Mouse (Mus musculus): Measurements from ENCODE around the gene Dennd6b.

The Dennd6b gene

DNA sequence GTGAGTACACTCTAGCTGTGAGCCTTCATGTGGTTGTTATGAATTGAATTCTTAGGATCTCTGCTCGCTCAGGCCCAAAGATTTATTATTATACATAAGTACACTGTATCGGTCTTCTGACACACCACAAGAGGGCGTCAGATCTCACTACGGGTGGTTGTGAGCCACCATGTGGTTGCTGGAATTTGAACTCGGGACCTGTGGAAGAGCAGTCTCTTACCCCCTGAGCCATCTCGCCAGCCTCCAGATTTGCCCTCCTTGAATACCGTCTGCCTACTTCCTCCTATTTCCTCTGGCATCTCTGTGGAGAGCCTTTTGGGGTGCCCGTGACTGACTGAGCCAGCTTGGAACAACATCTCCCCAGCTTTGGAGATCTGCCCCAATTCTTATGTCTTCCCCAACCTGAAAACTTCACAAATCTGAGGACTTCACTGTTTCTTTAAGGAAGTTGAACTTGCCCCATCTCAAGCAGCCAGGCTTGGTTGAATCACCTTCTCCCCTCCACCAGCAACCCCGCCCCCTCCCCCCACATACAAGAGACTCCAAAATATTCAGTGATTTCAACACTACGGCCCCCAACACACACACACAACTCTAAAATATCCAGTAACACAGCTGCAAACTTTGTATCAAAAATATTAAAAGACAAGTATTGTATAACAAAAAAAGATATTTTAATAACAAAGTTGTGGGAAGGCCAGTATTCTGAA, 14.6 kb downstream of the Dennd6b start:
- DNase-seq (ENCODE audit: low read depth, low spot score), result no peak

GRCm38 (mm10) chr15:89180571-89181229, 15.6 kb downstream of the Dennd6b start, which contains the start of gene Plxnb2:
Plxnb2 (minus strand) TSS chr15:89180788.
- DNase-seq (ENCODE audit: low read depth, low spot score), result peak; percentile 26

- DNase-seq (ENCODE audit: low read depth, low spot score), result no peak
Observed at GRCm38 (mm10) chr15:89180081-89180541, 16.2 kb downstream of the Dennd6b start.

DNA sequence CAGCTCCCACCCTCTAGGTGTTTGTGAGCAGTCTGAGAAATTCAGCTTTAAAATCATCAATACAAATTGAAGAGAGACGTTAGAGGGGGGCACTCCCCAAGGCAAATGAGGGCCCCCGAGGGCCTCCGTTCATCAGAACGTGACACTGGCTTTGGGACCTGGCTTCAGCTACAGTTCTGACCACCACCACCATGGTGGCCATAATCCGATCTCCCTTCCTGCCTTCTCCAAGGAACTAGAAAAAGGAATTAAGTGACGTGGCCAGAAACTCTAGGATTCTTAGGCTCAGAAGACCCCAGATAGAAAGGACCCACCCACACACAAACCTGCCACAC, 16.7 kb downstream of the Dennd6b start:
- DNase-seq (ENCODE audit: low read depth, low spot score), result no peak

DNA sequence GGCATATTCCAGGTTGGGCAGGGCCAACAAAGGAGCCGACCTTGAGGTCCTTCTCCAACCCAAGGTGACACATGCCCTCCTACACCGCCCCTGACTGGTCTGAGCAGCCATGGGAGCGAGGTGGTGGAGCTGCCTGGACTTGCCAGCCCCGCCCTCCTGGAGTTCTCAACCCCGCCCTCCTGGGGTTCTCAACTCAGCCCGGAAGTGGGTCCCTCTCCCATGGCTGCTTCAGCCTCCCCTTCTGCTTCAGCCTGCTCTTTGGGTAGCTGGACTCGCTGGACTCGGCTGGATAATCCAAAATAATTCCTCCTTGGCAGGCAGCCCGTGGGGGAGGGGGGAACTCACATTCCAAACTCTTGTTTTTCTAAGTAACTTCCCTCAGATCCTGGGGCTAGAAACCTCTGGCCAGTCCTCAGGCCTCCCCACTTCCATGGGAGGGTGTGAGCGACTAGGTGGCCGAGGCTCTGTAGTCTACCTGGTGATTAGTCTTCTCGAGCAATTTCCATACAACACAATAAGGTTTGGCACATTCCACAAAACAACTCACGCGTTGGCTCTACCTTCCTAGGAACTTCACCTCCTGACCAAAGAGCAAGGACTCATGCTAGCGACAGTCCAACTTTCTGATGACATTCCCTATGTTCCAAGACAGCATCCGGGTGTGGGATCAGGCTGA, 17.2 kb downstream of the Dennd6b start:
- DNase-seq (ENCODE audit: low read depth, low spot score), result no peak

DNA sequence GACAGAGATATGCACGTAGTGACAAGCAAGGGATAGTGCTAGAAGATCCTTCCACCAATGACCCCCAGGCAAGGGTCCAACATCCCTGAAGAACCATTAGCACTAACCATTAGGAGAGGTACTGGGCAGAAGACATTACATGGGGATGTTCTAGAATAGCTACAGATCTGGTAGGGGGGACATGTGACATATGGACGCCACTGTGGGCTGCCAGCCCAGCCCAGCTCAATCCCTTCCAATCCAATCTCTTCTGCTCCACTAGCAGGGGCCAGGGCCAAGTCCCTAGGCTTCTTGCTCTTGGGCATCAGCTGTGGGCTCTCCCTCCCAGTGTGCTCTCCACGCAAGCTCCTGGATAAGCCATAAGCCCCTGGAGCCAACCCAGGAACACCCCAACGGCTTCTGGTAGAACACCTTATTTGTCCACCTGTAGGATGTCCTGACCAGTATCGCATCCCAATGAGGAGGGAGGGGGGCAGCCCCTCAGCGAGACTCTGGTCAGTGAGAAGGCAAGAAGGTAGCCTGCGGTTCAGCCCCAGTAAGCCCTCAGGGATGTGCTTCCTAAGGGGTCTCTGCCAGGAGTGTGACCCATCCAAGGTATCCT, 17.9 kb downstream of the Dennd6b start:
- DNase-seq (ENCODE audit: low read depth, low spot score), result no peak

- DNase-seq (ENCODE audit: low read depth, low spot score), result no peak
Observed at GRCm38 (mm10) chr15:89177576-89178259, 18.6 kb downstream of the Dennd6b start.

DNA sequence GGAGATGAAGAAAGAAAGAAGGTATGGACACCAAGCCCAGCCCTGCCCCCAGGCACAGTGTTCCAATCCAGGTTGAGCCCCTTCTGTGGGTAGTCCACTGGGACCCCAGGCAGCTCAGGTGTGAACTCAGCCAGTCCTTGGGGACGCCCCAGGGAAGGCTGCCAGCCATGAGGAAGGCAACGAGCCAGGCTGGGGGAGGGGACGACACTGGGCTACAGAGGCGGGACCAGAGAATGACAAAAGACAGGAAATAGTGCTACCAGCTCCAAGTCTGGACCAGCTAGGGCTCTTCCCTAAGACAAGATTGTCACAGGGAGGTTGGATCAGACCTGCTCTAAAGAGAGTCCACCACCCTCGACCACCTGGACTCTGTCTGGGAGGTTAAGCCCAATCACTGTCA, 19.2 kb downstream of the Dennd6b start:
- DNase-seq (ENCODE audit: low read depth, low spot score), result no peak

DNA sequence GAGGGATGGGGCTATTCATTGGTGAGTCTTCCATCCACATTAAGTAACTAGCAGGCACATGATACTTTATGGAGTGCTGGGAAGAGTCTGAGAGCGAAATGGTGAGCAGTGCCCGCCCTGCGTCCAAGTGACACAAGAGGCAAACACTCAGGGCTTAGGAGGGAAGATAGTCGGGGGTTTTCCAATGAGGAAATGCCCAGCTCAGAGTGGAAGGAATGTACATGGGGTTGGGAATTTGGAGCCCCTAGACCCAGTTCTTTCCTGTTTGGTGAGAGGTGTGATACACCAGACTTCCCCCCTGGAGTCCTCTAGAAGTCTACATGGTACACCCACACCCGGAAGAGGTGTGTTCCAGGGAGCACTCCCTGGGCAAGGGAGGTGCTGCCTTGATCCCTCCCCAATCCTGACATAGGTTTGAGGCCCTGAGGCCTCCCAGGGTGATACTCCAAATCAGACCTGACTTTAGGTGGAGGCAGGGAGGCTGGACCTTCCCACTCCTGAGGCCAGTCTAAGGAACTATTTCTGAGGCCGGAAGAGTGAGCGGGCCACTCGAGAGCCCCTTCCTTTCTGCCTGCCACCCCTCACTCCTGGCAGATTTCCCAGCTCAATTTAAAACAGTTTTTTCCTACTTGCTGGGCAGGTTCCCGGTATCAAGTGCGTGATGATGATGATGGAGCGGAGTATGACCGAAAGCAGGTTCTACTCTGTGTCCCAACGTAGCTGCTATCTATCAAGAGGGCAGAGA, 20.7 kb downstream of the Dennd6b start:
- DNase-seq (ENCODE audit: low read depth, low spot score), result no peak

- DNase-seq (ENCODE audit: low read depth, low spot score), result no peak
Observed at GRCm38 (mm10) chr15:89174889-89175339, 21.4 kb downstream of the Dennd6b start.

- no peak for DNase-seq (ENCODE audit: low read depth, low spot score)
Observed at GRCm38 (mm10) chr15:89173906-89174214, 22.4 kb downstream of the Dennd6b start.

DNA sequence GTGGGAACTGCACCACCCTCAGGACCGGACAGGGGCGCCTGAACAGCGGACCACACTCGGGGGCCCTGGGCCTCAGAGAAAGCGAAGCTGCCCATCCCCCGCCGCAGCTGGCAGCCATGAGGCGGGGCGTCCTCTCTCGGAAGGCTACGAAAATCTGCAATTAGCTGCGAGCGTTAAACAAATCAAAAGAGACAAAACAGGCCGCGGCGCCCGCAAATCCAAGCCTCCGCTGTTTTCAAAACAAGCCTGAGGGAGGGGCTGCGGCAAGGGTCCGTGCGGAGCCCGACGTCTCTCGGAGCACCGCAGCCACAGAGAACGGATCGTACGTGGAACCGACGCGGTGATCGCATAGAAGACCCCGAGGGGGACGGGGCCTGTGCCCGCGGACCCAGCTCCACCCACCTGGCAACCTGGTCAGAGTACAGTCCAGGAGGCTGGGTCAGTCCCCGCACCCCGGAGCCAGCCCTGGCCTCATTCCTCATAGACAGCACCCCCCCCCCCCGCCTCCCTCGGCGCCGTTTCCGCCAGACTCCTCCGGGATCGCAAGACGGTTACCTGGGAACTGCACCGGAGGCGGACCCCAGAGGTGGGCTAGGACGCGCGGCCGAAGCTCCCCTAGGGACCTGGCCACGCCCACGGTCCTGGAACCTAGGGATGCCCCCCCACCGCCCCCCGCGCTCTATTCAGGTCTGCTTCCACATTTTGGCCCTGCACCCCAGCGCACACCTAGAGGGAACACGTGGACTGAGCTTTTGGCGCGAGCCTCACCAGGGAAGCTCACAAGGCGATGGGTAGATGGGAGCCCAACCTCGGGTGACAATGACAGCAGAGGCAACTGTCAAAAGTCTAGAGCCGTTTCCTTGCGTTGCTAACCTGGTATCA, 23.0 kb downstream of the Dennd6b start:
- peak; percentile 40 for DNase-seq (ENCODE audit: low read depth, low spot score)

- DNase-seq (ENCODE audit: low read depth, low spot score), result no peak
Observed at GRCm38 (mm10) chr15:89172276-89172935, 23.9 kb downstream of the Dennd6b start.

DNA sequence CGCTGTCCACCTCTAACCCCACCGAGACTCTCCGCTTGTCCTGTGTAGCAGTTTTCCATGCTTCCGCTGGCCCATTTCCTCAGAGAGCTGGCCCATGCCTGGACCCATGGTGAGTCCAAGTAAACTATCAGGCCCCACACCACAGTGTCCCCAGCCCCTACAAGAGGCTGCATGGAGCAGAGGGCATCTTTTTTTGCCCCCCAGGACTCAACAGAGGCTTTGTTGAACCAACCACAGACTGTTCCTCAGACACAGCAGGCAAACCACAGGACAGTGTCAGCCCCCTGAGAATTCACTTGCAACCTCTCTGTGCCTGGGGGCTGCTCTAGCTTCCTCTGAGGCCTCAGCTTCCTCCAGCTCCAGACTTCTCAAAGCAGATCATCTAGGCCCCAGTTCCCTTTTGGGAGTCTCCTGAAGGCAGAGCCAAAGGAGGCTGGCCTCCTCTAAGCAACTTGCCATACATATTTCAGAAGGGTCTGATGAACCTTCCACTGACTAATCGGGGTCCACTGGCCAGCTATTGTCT, 24.7 kb downstream of the Dennd6b start:
- DNase-seq (ENCODE audit: low read depth, low spot score), result no peak

DNA sequence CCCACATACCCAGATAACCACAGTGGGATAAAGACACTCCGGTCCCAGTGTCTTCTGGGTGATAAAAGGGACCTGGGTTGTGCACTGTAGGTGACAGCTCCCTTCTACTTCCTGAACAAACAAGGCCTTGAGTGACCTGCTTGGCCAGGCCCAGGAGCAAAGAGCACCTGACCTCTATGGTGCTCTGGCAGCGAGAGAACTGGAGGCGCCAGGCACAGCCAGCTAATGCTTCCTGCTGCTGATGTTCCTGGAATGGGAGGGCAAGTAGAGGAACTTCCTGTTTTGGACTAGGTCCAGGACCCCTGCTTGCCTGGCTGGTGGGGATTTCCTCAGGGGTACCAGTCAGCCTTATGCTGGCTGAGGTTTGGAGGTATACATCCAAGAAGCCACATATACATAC, 26.2 kb downstream of the Dennd6b start:
- no peak for DNase-seq (ENCODE audit: low read depth, low spot score)

DNA sequence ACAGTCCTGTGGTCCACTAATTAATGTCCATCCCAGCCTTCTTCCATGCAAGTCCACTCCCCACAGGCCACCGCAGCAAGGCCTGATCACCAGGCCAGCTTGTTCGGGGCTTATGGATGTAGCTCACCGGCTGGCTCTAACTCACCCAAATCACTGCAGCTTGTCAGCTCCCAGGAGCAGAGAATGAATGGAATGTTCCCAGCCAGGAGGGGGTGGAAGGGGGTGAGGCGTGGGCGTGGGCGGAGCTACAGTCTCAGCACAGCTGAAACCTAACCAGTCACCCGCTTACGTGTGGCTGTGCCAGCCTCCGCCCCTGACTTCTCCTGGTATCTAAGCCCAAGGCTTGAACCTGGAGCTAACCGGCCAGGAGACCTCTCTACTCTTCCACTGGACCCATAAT, 26.9 kb downstream of the Dennd6b start:
- no peak for DNase-seq (ENCODE audit: low read depth, low spot score)

- DNase-seq (ENCODE audit: low read depth, low spot score), result no peak
Observed at GRCm38 (mm10) chr15:89168922-89169321, 27.4 kb downstream of the Dennd6b start.

DNA sequence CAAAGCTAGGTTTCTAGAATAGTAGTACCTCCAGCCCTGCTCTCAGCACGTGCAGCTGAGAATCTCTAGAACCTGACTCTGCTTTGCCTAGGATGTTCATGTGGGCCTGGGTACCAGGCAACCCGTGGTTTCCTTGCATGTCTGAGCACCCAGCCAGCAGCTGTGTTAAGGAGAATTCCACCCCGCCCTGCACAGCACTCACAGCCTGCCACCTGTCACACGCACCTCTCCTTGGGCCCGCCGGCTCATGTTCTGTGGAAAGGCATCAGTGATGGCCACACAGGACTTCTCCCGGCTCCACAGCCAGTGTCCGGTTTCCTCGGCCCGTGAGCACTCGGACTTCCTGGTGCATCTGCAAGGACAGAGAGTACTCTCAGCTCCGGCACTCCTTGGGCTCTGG, 30.8 kb downstream of the Dennd6b start:
- DNase-seq (ENCODE audit: low read depth, low spot score), result no peak

- DNase-seq (ENCODE audit: low read depth, low spot score), result no peak
Observed at GRCm38 (mm10) chr15:89161397-89161796, 34.9 kb downstream of the Dennd6b start.
